Mouse (Mus musculus) WW6 (cell line): ENCODE measurements around the gene Gpt2.

Source experiments
- DNase-seq: peaks from one replicate; pipeline ENCODE4 v3.0.0-alpha.2; 2013; ENCODE audit warnings: low read depth, low spot score

The Gpt2 gene

GRCm38 (mm10) chr8:85492125-85492875 lies at the start of gene Gpt2:
Gpt2 (plus strand) TSS chr8:85492576.
- peak; percentile 93 for DNase-seq

GRCm38 (mm10) chr8:85444092-85444491 lies 48.3 kb upstream of the Gpt2 start:
- no peak for DNase-seq

GRCm38 (mm10) chr8:85445936-85446685 lies 46.3 kb upstream of the Gpt2 start:
- no peak for DNase-seq

- no peak for DNase-seq
Measured at GRCm38 (mm10) chr8:85450335-85450734, 42.0 kb upstream of the Gpt2 start.

GRCm38 (mm10) chr8:85452328-85452727 lies 40.0 kb upstream of the Gpt2 start:
- DNase-seq = no peak

GRCm38 (mm10) chr8:85453256-85453655 lies 39.1 kb upstream of the Gpt2 start:
- no peak for DNase-seq

GRCm38 (mm10) chr8:85454750-85455149 lies 37.6 kb upstream of the Gpt2 start:
- no peak for DNase-seq

- DNase-seq = peak; percentile 79
Measured at GRCm38 (mm10) chr8:85456536-85456935, 35.8 kb upstream of the Gpt2 start.

GRCm38 (mm10) chr8:85459582-85459981 lies 32.8 kb upstream of the Gpt2 start:
- DNase-seq = no peak

- no peak for DNase-seq
Measured at GRCm38 (mm10) chr8:85460804-85461203, 31.6 kb upstream of the Gpt2 start.

- DNase-seq = no peak
Measured at GRCm38 (mm10) chr8:85461377-85461776, 31.0 kb upstream of the Gpt2 start.

- no peak for DNase-seq
Measured at GRCm38 (mm10) chr8:85462441-85462840, 29.9 kb upstream of the Gpt2 start.

GRCm38 (mm10) chr8:85464316-85464715 lies 28.1 kb upstream of the Gpt2 start:
- no peak for DNase-seq

GRCm38 (mm10) chr8:85466056-85466455 lies 26.3 kb upstream of the Gpt2 start:
- no peak for DNase-seq

GRCm38 (mm10) chr8:85470753-85471152 lies 21.6 kb upstream of the Gpt2 start:
- no peak for DNase-seq

GRCm38 (mm10) chr8:85472800-85473199 lies 19.6 kb upstream of the Gpt2 start:
- DNase-seq = peak; percentile 78

- DNase-seq = no peak
Measured at GRCm38 (mm10) chr8:85473246-85473645, 19.1 kb upstream of the Gpt2 start.

GRCm38 (mm10) chr8:85474924-85475323 lies 17.5 kb upstream of the Gpt2 start:
- DNase-seq = no peak

- no peak for DNase-seq
Measured at GRCm38 (mm10) chr8:85476970-85477545, 15.3 kb upstream of the Gpt2 start.

GRCm38 (mm10) chr8:85478397-85478796 lies 14.0 kb upstream of the Gpt2 start:
- DNase-seq = no peak

- DNase-seq = no peak
Measured at GRCm38 (mm10) chr8:85479710-85480109, 12.7 kb upstream of the Gpt2 start.

- DNase-seq = no peak
Measured at GRCm38 (mm10) chr8:85481900-85482299, 10.5 kb upstream of the Gpt2 start.

- no peak for DNase-seq
Measured at GRCm38 (mm10) chr8:85482427-85482826, 9.9 kb upstream of the Gpt2 start.
